Mouse (Mus musculus) limb, embryonic 11.5 days (tissue): ENCODE measurements around the gene Lcn9. TPM values are rescaled to one million over a fixed set of nuclear protein-coding genes. Genes with fewer than 3 reads are reported as not detected.

ENCODE experiments used
- ATAC-seq: fragments of 200-750 bp; cut with Nextera tagmentation; 2 replicates; pipeline ENCODE4 v1.8.0; 2017; ENCODE audit warnings: low read depth; ENCODE audit not compliant: insufficient number of reproducible peaks, low FRiP score, low TSS enrichment
- DNase-seq: peaks from one replicate; pipeline ENCODE4 v3.0.0-alpha.2; 2015; ENCODE audit warnings: low spot score
- H3K27ac ChIP-seq: fragments of 300-500 bp; sonication (generic); replicated peaks from 2 replicates; pipeline ENCODE4 v1.5.1; 2014; ENCODE audit warnings: low read depth, mild to moderate bottlenecking, low read length
- H3K27me3 ChIP-seq: fragments of 300-500 bp; sonication (generic); 2 replicates; pipeline ENCODE4 v1.6.1; 2014; ENCODE audit warnings: mild to moderate bottlenecking, low read length, mixed read lengths; ENCODE audit not compliant: control insufficient read depth, insufficient read depth
- H3K36me3 ChIP-seq: fragments of 300-500 bp; sonication (generic); 2 replicates; pipeline ENCODE4 v1.6.1; 2014; ENCODE audit warnings: mild to moderate bottlenecking, low read length, moderate library complexity, mixed read lengths; ENCODE audit not compliant: control insufficient read depth, insufficient read depth
- H3K4me1 ChIP-seq: fragments of 300-500 bp; sonication (generic); 2 replicates; pipeline ENCODE4 v1.6.1; 2014; ENCODE audit warnings: low read length, mixed read lengths; ENCODE audit not compliant: control insufficient read depth, insufficient read depth
- H3K4me2 ChIP-seq: fragments of 300-500 bp; sonication (generic); 2 replicates; pipeline ENCODE4 v1.6.1; 2014; ENCODE audit warnings: low read depth, mild to moderate bottlenecking, moderate library complexity; ENCODE audit not compliant: severe bottlenecking
- H3K4me3 ChIP-seq: fragments of 300-500 bp; sonication (generic); 2 replicates; pipeline ENCODE4 v1.5.1; 2014; ENCODE audit warnings: low read depth, low read length
- H3K9ac ChIP-seq: fragments of 300-500 bp; sonication (generic); 2 replicates; pipeline ENCODE4 v1.6.1; 2014; ENCODE audit warnings: mild to moderate bottlenecking, low read length
- H3K9me3 ChIP-seq: fragments of 300-500 bp; sonication (generic); 2 replicates; pipeline ENCODE4 v1.6.1; 2016; ENCODE audit warnings: low read length; ENCODE audit not compliant: control insufficient read depth
- WGBS: fragments of 180-500 bp; shearing (Covaris S2); extraction: QIAGEN DNeasy Blood & Tissue Kit; methylation state at CpG from one replicate; pipeline ENCODE4 v1.1.7; 2014; 5-methylcytosine and 5-hydroxymethylcytosine counted together
- polyA plus RNA-seq: library from polyadenylated mRNA; unstranded; fragments of >200 nt; fragmentation: Nextera tagmentation; extraction: Ambion mirVana; gene quantifications from 2 replicates; pipeline ENCODE4 v1.2.1, GENCODE M21; 2014

Lcn9 gene
- polyA plus RNA-seq, 1 experiment from 2014 or later, result not detected

- 81% methylated on average over 8 of the region's 8 CpGs for WGBS
- DNase-seq (no peak), ATAC-seq (no peak)
- no peaks in the 10 kb centered on the region for H3K9me3 ChIP-seq
- H3K9ac ChIP-seq, result no peak overlapping the region
- H3K4me1 ChIP-seq, result no peaks in the 10 kb centered on the region
- H3K36me3 ChIP-seq, result no peaks in the 10 kb centered on the region
- no peak overlapping the region for H3K4me2 ChIP-seq
- H3K4me3 ChIP-seq, result no peak overlapping the region
- no peak overlapping the region for H3K27ac ChIP-seq
- no peaks in the 10 kb centered on the region for H3K27me3 ChIP-seq
Observed at GRCm38 (mm10) chr2:25828344-25828947, 5.5 kb downstream of the Lcn9 start.

GRCm38 (mm10) chr2:25830786-25831185 is 7.8 kb downstream of the Lcn9 start:
- Histone ChIP-seq H3K36me3 (no peaks in the 10 kb centered on the region), H3K4me3 (no peak overlapping the region), H3K4me2 (no peak overlapping the region), H3K9ac (no peak overlapping the region), H3K27ac (no peak overlapping the region), H3K27me3 (no peaks in the 10 kb centered on the region), H3K9me3 (no peaks in the 10 kb centered on the region), H3K4me1 (no peaks in the 10 kb centered on the region)
- ATAC-seq (no peak), DNase-seq (no peak)
- 76% methylated on average over 3 of the region's 3 CpGs for WGBS

GRCm38 (mm10) chr2:25836291-25836690 is 13.3 kb downstream of the Lcn9 start:
- Histone ChIP-seq H3K4me3 (no peak overlapping the region), H3K9ac (no peak overlapping the region), H3K4me1 (no peaks in the 10 kb centered on the region), H3K4me2 (no peak overlapping the region), H3K27me3 (no peaks in the 10 kb centered on the region), H3K36me3 (no peaks in the 10 kb centered on the region), H3K9me3 (no peaks in the 10 kb centered on the region), H3K27ac (no peak overlapping the region)
- 43% methylated on average over 5 of the region's 5 CpGs for WGBS
- DNase-seq (peak; percentile 84), ATAC-seq (no peak)

GRCm38 (mm10) chr2:25842161-25842560 is 19.2 kb downstream of the Lcn9 start:
- ATAC-seq, result no peak

GRCm38 (mm10) chr2:25842758-25843157 is 19.8 kb downstream of the Lcn9 start:
- no peak overlapping the region for H3K4me2 ChIP-seq
- H3K9ac ChIP-seq, result no peak overlapping the region
- 81% methylated on average over 1 of the region's 1 CpGs for WGBS
- no peaks in the 10 kb centered on the region for H3K4me1 ChIP-seq
- H3K4me3 ChIP-seq, result no peak overlapping the region
- no peaks in the 10 kb centered on the region for H3K9me3 ChIP-seq
- no peaks in the 10 kb centered on the region for H3K27me3 ChIP-seq
- DNase-seq, result no peak
- no peak overlapping the region for H3K27ac ChIP-seq
- no peaks in the 10 kb centered on the region for H3K36me3 ChIP-seq
- ATAC-seq, result no peak

More at GRCm38 (mm10) chr2:25842161-25842560, 19.2 kb downstream of the Lcn9 start:
- Histone ChIP-seq H3K9me3 (no peaks in the 10 kb centered on the region), H3K9ac (no peak overlapping the region), H3K27me3 (no peaks in the 10 kb centered on the region), H3K4me3 (no peak overlapping the region), H3K36me3 (no peaks in the 10 kb centered on the region), H3K4me2 (no peak overlapping the region), H3K27ac (no peak overlapping the region), H3K4me1 (no peaks in the 10 kb centered on the region)
- WGBS, result 62% methylated on average over 4 of the region's 4 CpGs
- no peak for DNase-seq

GRCm38 (mm10) chr2:25844097-25844496 is 21.1 kb downstream of the Lcn9 start:
- no peak for ATAC-seq
- H3K4me2 ChIP-seq, result no peak overlapping the region
- H3K27ac ChIP-seq, result no peak overlapping the region
- H3K27me3 ChIP-seq, result no peaks in the 10 kb centered on the region
- no peak overlapping the region for H3K9ac ChIP-seq
- WGBS, result 98% methylated on average over 3 of the region's 3 CpGs
- DNase-seq, result no peak
- no peaks in the 10 kb centered on the region for H3K36me3 ChIP-seq
- no peaks in the 10 kb centered on the region for H3K4me1 ChIP-seq
- H3K9me3 ChIP-seq, result no peaks in the 10 kb centered on the region
- no peak overlapping the region for H3K4me3 ChIP-seq

GRCm38 (mm10) chr2:25846516-25846915 is 23.6 kb downstream of the Lcn9 start:
- H3K4me2 ChIP-seq, result no peak overlapping the region
- DNase-seq, result no peak
- no peaks in the 10 kb centered on the region for H3K27me3 ChIP-seq
- no peaks in the 10 kb centered on the region for H3K4me1 ChIP-seq
- 81% methylated on average over 8 of the region's 8 CpGs for WGBS
- no peaks in the 10 kb centered on the region for H3K36me3 ChIP-seq
- no peak overlapping the region for H3K4me3 ChIP-seq
- no peak overlapping the region for H3K9ac ChIP-seq
- H3K9me3 ChIP-seq, result no peaks in the 10 kb centered on the region
- no peak for ATAC-seq
- no peak overlapping the region for H3K27ac ChIP-seq

- ATAC-seq (no peak), DNase-seq (no peak)
- no peak within 1 kb of the TSS for H3K4me2 ChIP-seq
- 86% methylated on average over 16 of the region's 16 CpGs for WGBS
- no peak within 1 kb of the TSS for H3K9ac ChIP-seq
- H3K4me1 ChIP-seq, result no peaks in the 10 kb centered on the region
- no peaks in the 10 kb centered on the region for H3K36me3 ChIP-seq
- no peaks in the 10 kb centered on the region for H3K27me3 ChIP-seq
- no peaks in the 10 kb centered on the region for H3K9me3 ChIP-seq
- no peak within 1 kb of the TSS for H3K27ac ChIP-seq
- no peak within 1 kb of the TSS for H3K4me3 ChIP-seq
Observed at GRCm38 (mm10) chr2:25847226-25847625, 24.3 kb downstream of the Lcn9 start, which contains the start of gene Sohlh1. Sohlh1 (minus strand) TSS chr2:25847248.

- Histone ChIP-seq H3K36me3 (no peaks in the 10 kb centered on the region), H3K9me3 (no peaks in the 10 kb centered on the region), H3K27me3 (no peaks in the 10 kb centered on the region), H3K27ac (no peak overlapping the region), H3K4me2 (no peak overlapping the region), H3K9ac (no peak overlapping the region), H3K4me3 (no peak overlapping the region), H3K4me1 (no peaks in the 10 kb centered on the region)
- ATAC-seq, result no peak
- 13% methylated on average over 4 of the region's 4 CpGs for WGBS
- DNase-seq, result peak; percentile 72
Observed at GRCm38 (mm10) chr2:25850330-25850729, 27.4 kb downstream of the Lcn9 start.
